Mouse (Mus musculus) inflammation-experienced regulatory T-cells (primary cell): ENCODE results near the gene Xrn1. TPM values are rescaled to one million over a fixed set of nuclear protein-coding genes. Genes with fewer than 3 reads are reported as not detected.

ENCODE experiments used
- polyA plus RNA-seq, 2 experiments: library from polyadenylated mRNA; unstranded; fragments of 100-300 nt; shearing (Covaris generic); gene quantifications; one replicate each; pipeline ENCODE4 v1.2.1; 2017

Gene Xrn1
- 10 to 100 TPM; 36.6 to 43.3 TPM for polyA plus RNA-seq

DNA sequence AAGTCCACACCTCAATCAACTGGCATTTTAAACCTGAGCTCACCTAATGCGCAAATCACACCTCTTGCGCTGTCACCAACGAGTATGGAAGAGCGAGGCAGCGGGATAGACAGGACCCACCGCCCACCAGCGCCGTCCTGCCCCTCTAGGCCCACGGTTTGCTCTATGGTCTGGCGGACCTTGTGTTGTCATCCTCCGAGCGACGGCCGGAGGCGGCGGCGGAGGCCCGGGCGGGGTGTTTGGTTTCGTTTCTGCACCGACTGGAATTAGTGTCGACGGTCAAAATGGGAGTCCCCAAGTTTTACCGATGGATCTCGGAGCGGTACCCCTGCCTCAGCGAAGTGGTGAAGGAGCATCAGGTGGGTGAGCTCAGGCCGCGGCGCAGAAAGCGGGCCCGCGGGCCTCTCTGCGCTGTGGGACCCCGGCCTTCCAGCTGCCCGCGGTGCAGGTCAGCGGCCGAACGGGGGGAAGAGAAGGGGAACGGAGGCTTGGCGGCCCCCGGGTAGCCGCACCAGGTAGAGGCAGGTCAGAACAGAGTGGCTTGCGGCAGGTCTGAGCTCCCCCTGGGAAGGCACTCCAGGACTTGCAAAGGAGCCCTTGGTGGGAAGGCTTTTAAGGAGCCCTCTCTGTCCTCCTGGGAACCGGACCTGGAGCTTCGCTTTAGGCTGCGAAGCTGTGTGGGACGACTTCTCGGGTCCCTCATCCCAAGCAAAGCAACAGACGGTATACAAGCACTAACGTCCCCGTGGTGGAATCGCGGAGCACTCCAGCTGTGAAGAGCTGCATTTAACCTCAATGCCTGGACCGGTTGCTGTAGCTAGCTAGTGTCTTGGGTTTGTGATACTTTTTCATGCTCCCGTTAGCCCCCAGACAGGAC, at the start of gene Xrn1:
Gene Xrn1, plus strand, starts transcription at position 176 of the 877 bp plus-strand sequence.

Other genes with a start within 250 kb of the Xrn1 start
- 1 to 10 TPM in 1 of 2 experiments, under 1 TPM in 1; 0.99 to 2.4 TPM for gene Trpc1, start 204.4 kb upstream of the Xrn1 start, polyA plus RNA-seq
- 1 to 10 TPM in 1 of 2 experiments, under 1 TPM in 1; 0.86 to 2.0 TPM for gene Pls1, start 109.4 kb upstream of the Xrn1 start, polyA plus RNA-seq
- 10 to 100 TPM; 27.9 to 32.3 TPM for gene Atr, start 97.2 kb upstream of the Xrn1 start, polyA plus RNA-seq
- gene Gk5, start 164.6 kb downstream of the Xrn1 start, polyA plus RNA-seq = 1 to 10 TPM; 1.4 to 2.4 TPM
- gene Tfdp2, start 241.5 kb downstream of the Xrn1 start, polyA plus RNA-seq = 10 to 100 TPM; 26.0 to 28.3 TPM